Mouse (Mus musculus): ENCODE results near the gene Ccrl2. TPM values are rescaled to one million over a fixed set of nuclear protein-coding genes. Genes with fewer than 3 reads are reported as not detected.
A peak's percentile ranks its signal among the peaks of the same experiment; 100 is the strongest.

Ccrl2 gene
- polyA plus RNA-seq, 1 experiment from 2014 or later, result 4.4 TPM

DNA sequence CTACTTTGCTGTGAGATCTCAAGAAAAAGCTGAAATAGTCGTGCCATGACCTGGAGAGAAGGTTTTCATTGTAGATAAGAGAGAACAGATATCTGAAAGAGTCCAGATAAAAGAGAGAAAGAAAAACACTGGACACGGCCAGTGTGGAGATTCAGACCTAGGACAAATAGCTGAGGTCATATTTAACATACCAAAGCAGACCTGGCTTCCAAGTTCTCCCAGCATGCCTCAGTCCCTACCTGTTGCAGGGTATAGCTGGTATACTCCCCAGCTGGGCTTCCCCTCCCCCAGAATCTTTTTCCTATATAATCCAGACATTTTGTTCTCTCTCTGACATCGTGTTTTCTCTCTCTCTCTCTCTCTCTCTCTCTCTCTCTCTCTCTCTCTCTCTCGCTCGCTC lies 30.6 kb upstream of the Ccrl2 start:
- Histone ChIP-seq H3K36me3 (no peaks in the 10 kb centered on the region), H3K4me3 (no peak overlapping the region), H3K4me2 (peak overlapping the region; percentile 28; the same call in 1 of the 2 replicates), H3K9ac (no peak overlapping the region), H3K27ac (ENCODE audit: poor library complexity, severe bottlenecking) (no peak overlapping the region), H3K9me3 (replicated peaks) (no peaks in the 10 kb centered on the region), H3K27me3 (replicated peaks) (no peaks in the 10 kb centered on the region; the same call in 1 of the 2 replicates), H3K4me1 (replicated peaks) (peaks cover 27% of the 10 kb centered on the region)
- 3% methylated on average over 5 of the region's 5 CpGs for WGBS
- ATAC-seq (ENCODE audit: insufficient number of reproducible peaks, low FRiP score), result no peak

DNA sequence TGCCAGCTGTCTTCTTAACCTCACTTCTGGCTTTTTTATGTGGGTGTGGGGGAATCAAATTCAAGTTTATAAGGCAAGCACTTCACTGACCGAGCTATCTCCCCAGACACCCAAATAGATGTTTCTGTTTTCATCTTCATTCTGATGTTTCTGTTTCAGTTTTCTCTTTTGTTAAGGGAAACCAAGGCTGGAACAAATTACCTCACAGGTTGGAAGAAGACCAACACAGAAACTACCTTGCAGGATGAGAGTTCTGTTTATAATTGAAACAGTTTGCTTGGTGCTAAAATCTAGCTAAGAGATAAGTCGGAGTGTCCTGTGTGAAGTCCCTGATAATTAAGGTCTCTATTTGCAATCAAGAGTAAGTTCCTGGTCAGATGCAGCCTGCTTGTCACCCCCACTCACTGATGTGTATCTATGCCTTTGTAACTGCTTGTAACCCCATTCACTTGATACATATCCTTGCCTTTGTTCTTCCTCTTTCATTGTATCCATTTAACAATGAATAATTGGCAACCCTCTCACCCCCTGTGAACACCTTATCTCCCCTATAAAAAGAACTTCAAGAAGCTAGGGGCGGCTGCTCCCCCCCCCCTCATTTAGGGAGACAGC lies 29.8 kb upstream of the Ccrl2 start:
- H3K27me3 ChIP-seq (replicated peaks), result no peaks in the 10 kb centered on the region; the same call in 1 of the 2 replicates
- WGBS, result 21% methylated on average over 3 of the region's 3 CpGs
- ATAC-seq (ENCODE audit: insufficient number of reproducible peaks, low FRiP score), result no peak
- no peaks in the 10 kb centered on the region for H3K36me3 ChIP-seq
- H3K9me3 ChIP-seq (replicated peaks), result no peaks in the 10 kb centered on the region
- H3K9ac ChIP-seq, result no peak overlapping the region
- H3K4me3 ChIP-seq, result no peak overlapping the region
- no peak overlapping the region for H3K4me2 ChIP-seq
- no peak overlapping the region for H3K27ac ChIP-seq (ENCODE audit: poor library complexity, severe bottlenecking)
- H3K4me1 ChIP-seq (replicated peaks), result peaks cover 33% of the 10 kb centered on the region

- no peak overlapping the region for H3K4me2 ChIP-seq
- H3K4me3 ChIP-seq, result no peak overlapping the region
- ATAC-seq (ENCODE audit: insufficient number of reproducible peaks, low FRiP score), result no peak
- no peaks in the 10 kb centered on the region for H3K36me3 ChIP-seq
- WGBS, result 47% methylated on average over 6 of the region's 6 CpGs
- no peak overlapping the region for H3K9ac ChIP-seq
- H3K27me3 ChIP-seq (replicated peaks), result no peaks in the 10 kb centered on the region; the same call in 1 of the 2 replicates
- H3K4me1 ChIP-seq (replicated peaks), result peaks cover 38% of the 10 kb centered on the region
- H3K27ac ChIP-seq (ENCODE audit: poor library complexity, severe bottlenecking), result no peak overlapping the region
- H3K9me3 ChIP-seq (replicated peaks), result peaks cover under 1% of the 10 kb centered on the region; the same call in 1 of the 2 replicates
Observed at GRCm38 (mm10) chr9:111086137-111086536, 28.8 kb upstream of the Ccrl2 start.

DNA sequence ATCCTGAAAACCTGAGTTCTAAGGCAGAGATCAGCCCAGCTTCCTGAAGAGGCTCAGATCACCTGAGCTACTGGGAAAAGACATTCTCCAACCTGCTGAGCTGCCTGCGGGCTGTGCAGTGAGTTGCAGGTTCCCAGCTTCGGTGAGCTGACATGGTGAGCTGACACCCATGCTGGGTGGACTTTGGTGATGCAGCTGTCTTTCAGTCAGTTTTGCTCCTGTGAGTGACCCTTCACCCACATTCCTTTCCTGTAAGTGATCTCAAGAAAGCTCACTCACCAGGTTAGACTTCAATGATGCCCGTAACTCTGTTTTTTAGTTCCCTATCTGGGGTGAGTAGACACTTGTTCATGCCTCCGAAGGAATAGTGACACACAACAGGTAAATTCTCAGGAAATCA lies 28.0 kb upstream of the Ccrl2 start:
- H3K27ac ChIP-seq (ENCODE audit: poor library complexity, severe bottlenecking), result no peak overlapping the region
- WGBS, result 39% methylated on average over 4 of the region's 4 CpGs

GRCm38 (mm10) chr9:111081765-111082164 lies 24.4 kb upstream of the Ccrl2 start:
- no peak overlapping the region for H3K4me3 ChIP-seq
- no peak overlapping the region for H3K27ac ChIP-seq (ENCODE audit: poor library complexity, severe bottlenecking)
- no peak for ATAC-seq (ENCODE audit: insufficient number of reproducible peaks, low FRiP score)
- H3K9me3 ChIP-seq (replicated peaks), result peaks cover 11% of the 10 kb centered on the region
- WGBS, result 72% methylated on average over 5 of the region's 5 CpGs
- H3K36me3 ChIP-seq, result no peaks in the 10 kb centered on the region
- H3K4me1 ChIP-seq (replicated peaks), result peaks cover 14% of the 10 kb centered on the region; the same call in 1 of the 2 replicates
- no peaks in the 10 kb centered on the region for H3K27me3 ChIP-seq (replicated peaks)
- H3K9ac ChIP-seq, result no peak overlapping the region
- no peak overlapping the region for H3K4me2 ChIP-seq

More for the DNA sequence above, 28.0 kb upstream of the Ccrl2 start:
- Histone ChIP-seq H3K27me3 (replicated peaks) (no peaks in the 10 kb centered on the region; the same call in 1 of the 2 replicates), H3K4me3 (no peak overlapping the region), H3K4me1 (replicated peaks) (peaks cover 38% of the 10 kb centered on the region), H3K4me2 (no peak overlapping the region), H3K9ac (no peak overlapping the region), H3K9me3 (replicated peaks) (peaks cover 3% of the 10 kb centered on the region; the same call in 1 of the 2 replicates), H3K36me3 (no peaks in the 10 kb centered on the region)
- ATAC-seq (ENCODE audit: insufficient number of reproducible peaks, low FRiP score), result no peak

DNA sequence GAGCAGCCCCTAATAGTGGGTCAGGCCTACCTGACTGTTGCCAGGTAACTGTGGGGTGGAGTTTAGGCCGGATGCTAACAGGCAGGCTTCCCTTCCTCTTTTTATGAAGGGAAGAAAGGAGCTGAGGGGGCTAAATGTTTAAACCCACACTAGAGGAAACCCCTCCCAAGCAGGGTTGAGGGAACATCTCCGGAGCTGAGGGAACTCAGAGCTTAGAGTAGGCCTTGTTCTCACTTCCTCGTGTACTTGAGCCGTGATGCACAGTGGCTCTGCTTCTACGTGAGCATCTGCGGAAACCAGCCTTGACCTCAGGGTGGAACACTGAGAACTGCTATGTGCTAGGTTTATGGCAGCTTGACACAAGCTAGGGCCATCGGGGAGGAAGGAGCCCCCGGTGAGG lies 23.5 kb upstream of the Ccrl2 start:
- peaks cover 11% of the 10 kb centered on the region for H3K9me3 ChIP-seq (replicated peaks)
- ATAC-seq (ENCODE audit: insufficient number of reproducible peaks, low FRiP score), result no peak
- H3K36me3 ChIP-seq, result no peaks in the 10 kb centered on the region
- no peak overlapping the region for H3K4me2 ChIP-seq
- H3K9ac ChIP-seq, result no peak overlapping the region
- no peak overlapping the region for H3K27ac ChIP-seq (ENCODE audit: poor library complexity, severe bottlenecking)
- H3K4me3 ChIP-seq, result no peak overlapping the region
- peaks cover 14% of the 10 kb centered on the region; the same call in 1 of the 2 replicates for H3K4me1 ChIP-seq (replicated peaks)
- 89% methylated on average over 8 of the region's 8 CpGs for WGBS
- H3K27me3 ChIP-seq (replicated peaks), result no peaks in the 10 kb centered on the region

DNA sequence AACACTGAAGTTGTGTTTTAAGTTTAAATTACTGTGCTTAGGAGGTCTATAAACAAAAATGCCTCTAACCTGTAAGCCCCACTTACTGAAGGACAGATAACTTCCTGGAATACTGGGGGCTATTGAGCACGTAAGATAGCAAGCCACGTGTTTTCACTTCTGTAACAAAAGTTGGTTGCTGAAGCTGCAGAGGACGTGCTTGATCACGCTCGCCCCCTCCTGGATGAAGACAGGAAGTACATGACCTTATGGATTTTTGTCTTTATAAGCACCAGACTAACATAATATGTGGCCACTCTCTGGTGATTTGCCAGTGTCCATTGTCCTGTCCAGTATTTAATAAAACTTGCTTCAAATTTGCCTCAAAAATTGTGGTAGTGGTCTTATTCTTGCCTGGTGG lies 20.4 kb upstream of the Ccrl2 start:
- WGBS, result 66% methylated on average over 5 of the region's 5 CpGs

DNA sequence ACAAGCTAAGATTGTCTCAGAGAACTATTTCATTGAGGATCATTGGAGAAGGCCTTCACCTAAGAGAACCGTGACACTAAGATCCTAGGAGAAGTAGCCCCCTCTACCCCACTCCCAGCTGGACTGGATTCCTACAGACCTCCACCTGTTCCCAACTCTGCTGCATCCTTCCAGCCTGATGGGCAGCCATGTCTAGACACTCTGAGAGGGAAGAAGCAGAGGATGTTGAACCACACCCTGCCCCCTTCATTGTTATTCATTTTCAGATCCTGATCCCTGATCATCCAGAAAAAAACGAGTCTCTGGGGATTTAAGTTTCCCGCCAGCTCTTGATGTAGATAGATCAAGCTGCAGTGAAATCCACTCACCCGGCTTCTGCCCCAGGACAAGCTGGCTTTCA lies 15.7 kb upstream of the Ccrl2 start:
- H3K9ac ChIP-seq, result no peak overlapping the region
- no peaks in the 10 kb centered on the region; the same call in 1 of the 2 replicates for H3K4me1 ChIP-seq (replicated peaks)
- H3K27ac ChIP-seq (ENCODE audit: poor library complexity, severe bottlenecking), result no peak overlapping the region
- 69% methylated on average over 4 of the region's 4 CpGs for WGBS
- ATAC-seq (ENCODE audit: insufficient number of reproducible peaks, low FRiP score), result no peak
- H3K4me3 ChIP-seq, result no peak overlapping the region
- H3K9me3 ChIP-seq (replicated peaks), result peaks cover 11% of the 10 kb centered on the region
- no peaks in the 10 kb centered on the region for H3K27me3 ChIP-seq (replicated peaks)
- no peak overlapping the region for H3K4me2 ChIP-seq
- no peaks in the 10 kb centered on the region for H3K36me3 ChIP-seq

More for the DNA sequence above, 20.4 kb upstream of the Ccrl2 start:
- H3K27ac ChIP-seq (ENCODE audit: poor library complexity, severe bottlenecking), result no peak overlapping the region
- no peak overlapping the region for H3K4me3 ChIP-seq
- H3K9me3 ChIP-seq (replicated peaks), result peaks cover 14% of the 10 kb centered on the region
- no peak for ATAC-seq (ENCODE audit: insufficient number of reproducible peaks, low FRiP score)
- H3K36me3 ChIP-seq, result no peaks in the 10 kb centered on the region
- H3K9ac ChIP-seq, result no peak overlapping the region
- H3K27me3 ChIP-seq (replicated peaks), result no peaks in the 10 kb centered on the region
- H3K4me2 ChIP-seq, result no peak overlapping the region
- peaks cover 11% of the 10 kb centered on the region; the same call in 1 of the 2 replicates for H3K4me1 ChIP-seq (replicated peaks)

DNA sequence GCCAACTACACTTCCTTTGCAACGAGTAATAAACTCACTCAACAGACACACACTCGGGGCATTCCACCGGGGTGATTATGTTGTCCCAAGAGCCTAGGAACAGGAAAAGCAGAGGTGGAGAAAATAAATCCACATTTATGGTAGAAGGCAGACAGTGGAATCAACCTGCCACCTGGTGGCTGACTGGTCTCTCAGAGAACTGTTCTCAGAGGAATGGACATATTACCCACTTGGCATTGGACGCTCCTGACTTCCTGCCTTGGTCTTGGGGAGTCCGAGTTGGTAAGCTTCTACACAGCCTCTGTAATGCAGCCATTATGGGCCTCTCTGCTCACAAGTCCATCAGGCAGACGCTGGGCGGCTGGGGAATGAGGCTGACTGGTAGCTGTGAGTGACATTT lies 14.9 kb upstream of the Ccrl2 start:
- no peaks in the 10 kb centered on the region for H3K27me3 ChIP-seq (replicated peaks)
- H3K4me3 ChIP-seq, result no peak overlapping the region
- no peaks in the 10 kb centered on the region; the same call in 1 of the 2 replicates for H3K4me1 ChIP-seq (replicated peaks)
- no peak for ATAC-seq (ENCODE audit: insufficient number of reproducible peaks, low FRiP score)
- 46% methylated on average over 7 of the region's 7 CpGs for WGBS
- no peak overlapping the region for H3K9ac ChIP-seq
- peaks cover 4% of the 10 kb centered on the region for H3K9me3 ChIP-seq (replicated peaks)
- H3K4me2 ChIP-seq, result no peak overlapping the region
- H3K27ac ChIP-seq (ENCODE audit: poor library complexity, severe bottlenecking), result no peak overlapping the region
- H3K36me3 ChIP-seq, result no peaks in the 10 kb centered on the region

GRCm38 (mm10) chr9:111070546-111070961 lies 13.2 kb upstream of the Ccrl2 start:
- no peaks in the 10 kb centered on the region for H3K27me3 ChIP-seq (replicated peaks)
- H3K4me1 ChIP-seq (replicated peaks), result no peaks in the 10 kb centered on the region; the same call in 1 of the 2 replicates
- no peak overlapping the region for H3K9ac ChIP-seq
- no peak overlapping the region for H3K27ac ChIP-seq (ENCODE audit: poor library complexity, severe bottlenecking)
- H3K36me3 ChIP-seq, result no peaks in the 10 kb centered on the region
- H3K4me3 ChIP-seq, result no peak overlapping the region
- WGBS, result 38% methylated on average over 4 of the region's 4 CpGs
- peak; percentile 45; the same call in 1 of the 2 replicates for ATAC-seq (ENCODE audit: insufficient number of reproducible peaks, low FRiP score)
- H3K9me3 ChIP-seq (replicated peaks), result peaks cover 4% of the 10 kb centered on the region
- H3K4me2 ChIP-seq, result no peak overlapping the region

DNA sequence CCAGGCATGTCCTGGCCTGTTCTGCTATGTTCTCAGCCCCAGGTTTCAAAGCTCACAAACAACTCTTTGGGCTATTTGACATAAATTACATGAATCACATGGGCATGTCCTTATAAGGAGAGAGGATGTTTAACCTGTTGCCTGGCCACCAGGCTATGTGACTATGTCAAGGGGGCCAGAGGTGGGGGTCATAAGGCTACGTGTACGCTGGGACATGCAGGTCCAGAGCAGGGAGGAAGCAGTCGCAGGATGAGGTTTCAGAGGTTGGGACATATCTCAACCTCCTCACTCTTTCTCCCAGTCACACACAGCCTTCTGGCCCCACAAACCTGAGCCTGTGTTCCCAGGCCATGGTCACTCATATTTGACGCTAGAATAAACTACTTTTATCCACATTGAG lies 9.7 kb upstream of the Ccrl2 start:
- Histone ChIP-seq H3K9me3 (replicated peaks) (no peaks in the 10 kb centered on the region), H3K9ac (no peak overlapping the region), H3K27ac (ENCODE audit: poor library complexity, severe bottlenecking) (no peak overlapping the region), H3K4me3 (no peak overlapping the region), H3K4me2 (no peak overlapping the region), H3K27me3 (replicated peaks) (no peaks in the 10 kb centered on the region), H3K4me1 (replicated peaks) (no peaks in the 10 kb centered on the region; the same call in 1 of the 2 replicates), H3K36me3 (no peaks in the 10 kb centered on the region)
- no peak for ATAC-seq (ENCODE audit: insufficient number of reproducible peaks, low FRiP score)
- 75% methylated on average over 4 of the region's 4 CpGs for WGBS

DNA sequence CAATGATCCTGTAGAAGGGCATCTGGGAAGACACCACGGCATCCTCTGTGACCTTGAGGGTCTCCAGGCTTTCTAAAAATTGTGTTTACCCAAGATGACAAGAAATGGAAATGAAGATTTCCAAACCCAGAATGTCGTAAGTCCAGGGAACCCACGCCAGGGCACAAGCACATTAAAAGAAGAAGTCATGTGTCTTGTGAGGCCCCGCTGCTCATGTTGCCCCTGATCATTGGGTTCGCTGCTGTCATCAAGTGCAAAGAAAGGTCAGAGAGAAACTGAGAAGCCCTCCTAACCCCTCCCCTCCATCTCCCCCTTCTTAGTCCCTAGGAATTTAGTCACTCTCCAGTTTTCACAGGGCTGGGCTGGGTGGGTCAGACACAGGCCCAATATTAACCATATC lies 5.5 kb upstream of the Ccrl2 start:
- H3K4me1 ChIP-seq (replicated peaks), result peaks cover 2% of the 10 kb centered on the region
- ATAC-seq (ENCODE audit: insufficient number of reproducible peaks, low FRiP score), result no peak
- H3K9me3 ChIP-seq (replicated peaks), result no peaks in the 10 kb centered on the region
- H3K9ac ChIP-seq, result no peak overlapping the region
- no peaks in the 10 kb centered on the region for H3K27me3 ChIP-seq (replicated peaks)
- 74% methylated on average over 5 of the region's 5 CpGs for WGBS
- H3K4me3 ChIP-seq, result no peak overlapping the region
- no peaks in the 10 kb centered on the region for H3K36me3 ChIP-seq
- no peak overlapping the region for H3K4me2 ChIP-seq
- no peak overlapping the region for H3K27ac ChIP-seq (ENCODE audit: poor library complexity, severe bottlenecking)
